Mouse (Mus musculus): ENCODE measurements around the gene Spata13. TPM values are rescaled to one million over a fixed set of nuclear protein-coding genes. Genes with fewer than 3 reads are reported as not detected.

The Spata13 gene
- polyA plus RNA-seq, 1 experiment from 2014 or later, result 79.6 TPM

- Histone ChIP-seq H3K4me3 (no peak overlapping the region), H3K27me3 (no peaks in the 10 kb centered on the region), H3K4me2 (replicated peaks) (no peak overlapping the region), H3K9me3 (no peaks in the 10 kb centered on the region), H3K9ac (replicated peaks) (no peak overlapping the region), H3K27ac (replicated peaks) (peak overlapping the region; percentile 30; the same call in 1 of the 2 replicates), H3K4me1 (peaks cover 4% of the 10 kb centered on the region; the same call in 1 of the 2 replicates), H3K36me3 (peaks cover 29% of the 10 kb centered on the region)
- no peak for ATAC-seq (ENCODE audit: low FRiP score, low read depth)
- WGBS, result 71% methylated on average over 4 of the region's 4 CpGs
Measured at GRCm38 (mm10) chr14:60727130-60727529, 93.3 kb downstream of the Spata13 start.

GRCm38 (mm10) chr14:60732081-60732480 is 98.3 kb downstream of the Spata13 start:
- Histone ChIP-seq H3K27me3 (no peaks in the 10 kb centered on the region), H3K27ac (replicated peaks) (no peak overlapping the region), H3K4me2 (replicated peaks) (no peak overlapping the region), H3K9ac (replicated peaks) (no peak overlapping the region), H3K4me1 (peaks cover 42% of the 10 kb centered on the region), H3K4me3 (no peak overlapping the region), H3K36me3 (peaks cover 25% of the 10 kb centered on the region), H3K9me3 (no peaks in the 10 kb centered on the region)
- ATAC-seq (ENCODE audit: low FRiP score, low read depth), result no peak
- WGBS, result 67% methylated on average over 6 of the region's 6 CpGs

GRCm38 (mm10) chr14:60732787-60733186 is 99.0 kb downstream of the Spata13 start:
- Histone ChIP-seq H3K27ac (replicated peaks) (0 out of 2 replicates have a peak overlapping the region, but pooled peaks have one; percentile 11), H3K4me3 (no peak overlapping the region), H3K4me2 (replicated peaks) (peak overlapping the region; percentile 24), H3K4me1 (peaks cover 49% of the 10 kb centered on the region), H3K9ac (replicated peaks) (no peak overlapping the region), H3K36me3 (peaks cover 25% of the 10 kb centered on the region), H3K9me3 (no peaks in the 10 kb centered on the region), H3K27me3 (no peaks in the 10 kb centered on the region)
- no peak for ATAC-seq (ENCODE audit: low FRiP score, low read depth)
- WGBS, result 13% methylated on average over 16 of the region's 16 CpGs

- H3K9ac ChIP-seq (replicated peaks), result 0 out of 2 replicates have a peak overlapping the region, but pooled peaks have one; percentile 4
- H3K36me3 ChIP-seq, result peaks cover 17% of the 10 kb centered on the region
- H3K4me2 ChIP-seq (replicated peaks), result no peak overlapping the region
- no peak overlapping the region for H3K4me3 ChIP-seq
- WGBS, result 53% methylated on average over 4 of the region's 4 CpGs
- peaks cover 59% of the 10 kb centered on the region for H3K4me1 ChIP-seq
- H3K9me3 ChIP-seq, result no peaks in the 10 kb centered on the region
- no peaks in the 10 kb centered on the region for H3K27me3 ChIP-seq
- H3K27ac ChIP-seq (replicated peaks), result no peak overlapping the region
- no peak for ATAC-seq (ENCODE audit: low FRiP score, low read depth)
Measured at GRCm38 (mm10) chr14:60733706-60734105, 99.9 kb downstream of the Spata13 start.

GRCm38 (mm10) chr14:60735206-60735605 is 101.4 kb downstream of the Spata13 start:
- Histone ChIP-seq H3K36me3 (peaks cover 3% of the 10 kb centered on the region; the same call in 1 of the 2 replicates), H3K9me3 (no peaks in the 10 kb centered on the region), H3K27me3 (no peaks in the 10 kb centered on the region), H3K4me2 (replicated peaks) (no peak overlapping the region), H3K9ac (replicated peaks) (no peak overlapping the region), H3K4me1 (peaks cover 65% of the 10 kb centered on the region), H3K4me3 (no peak overlapping the region), H3K27ac (replicated peaks) (no peak overlapping the region)
- ATAC-seq (ENCODE audit: low FRiP score, low read depth), result no peak
- WGBS, result 66% methylated on average over 5 of the region's 5 CpGs

- 60% methylated on average over 13 of the region's 13 CpGs for WGBS
- no peak for ATAC-seq (ENCODE audit: low FRiP score, low read depth)
- H3K4me2 ChIP-seq (replicated peaks), result no peak overlapping the region
Measured at GRCm38 (mm10) chr14:60735848-60736547, 102.2 kb downstream of the Spata13 start.

GRCm38 (mm10) chr14:60736591-60737192 is 102.9 kb downstream of the Spata13 start:
- peak overlapping the region; percentile 74 for H3K27ac ChIP-seq (replicated peaks)
- no peaks in the 10 kb centered on the region for H3K27me3 ChIP-seq
- H3K4me2 ChIP-seq (replicated peaks), result peak overlapping the region; percentile 34
- H3K9ac ChIP-seq (replicated peaks), result no peak overlapping the region
- no peaks in the 10 kb centered on the region for H3K9me3 ChIP-seq
- peaks cover 78% of the 10 kb centered on the region for H3K4me1 ChIP-seq
- no peak overlapping the region for H3K4me3 ChIP-seq
- peak; percentile 38 for ATAC-seq (ENCODE audit: low FRiP score, low read depth)
- H3K36me3 ChIP-seq, result no peaks in the 10 kb centered on the region
- 4% methylated on average over 4 of the region's 4 CpGs for WGBS

More at GRCm38 (mm10) chr14:60735848-60736547, 102.2 kb downstream of the Spata13 start:
- Histone ChIP-seq H3K9ac (replicated peaks) (no peak overlapping the region), H3K9me3 (no peaks in the 10 kb centered on the region), H3K4me3 (no peak overlapping the region), H3K36me3 (no peaks in the 10 kb centered on the region), H3K27me3 (no peaks in the 10 kb centered on the region), H3K4me1 (peaks cover 71% of the 10 kb centered on the region), H3K27ac (replicated peaks) (peak overlapping the region; percentile 74)

- peaks cover 74% of the 10 kb centered on the region for H3K4me1 ChIP-seq
Measured at GRCm38 (mm10) chr14:60737202-60737611, 103.4 kb downstream of the Spata13 start.

GRCm38 (mm10) chr14:60738434-60738938 is 104.7 kb downstream of the Spata13 start:
- H3K9ac ChIP-seq (replicated peaks), result no peak overlapping the region
- no peak overlapping the region for H3K4me2 ChIP-seq (replicated peaks)
- whole genome bisulfite sequencing, result 63% methylated on average over 10 of the region's 10 CpGs
- H3K4me1 ChIP-seq, result peaks cover 64% of the 10 kb centered on the region
- H3K36me3 ChIP-seq, result 0 out of 2 replicates have a peak, but pooled peaks cover 6% of the 10 kb centered on the region
- no peaks in the 10 kb centered on the region for H3K27me3 ChIP-seq
- H3K9me3 ChIP-seq, result no peaks in the 10 kb centered on the region
- H3K4me3 ChIP-seq, result no peak overlapping the region
- no peak for ATAC-seq (ENCODE audit: low FRiP score, low read depth)
- 0 out of 2 replicates have a peak overlapping the region, but pooled peaks have one; percentile 26 for H3K27ac ChIP-seq (replicated peaks)

More at GRCm38 (mm10) chr14:60737202-60737611, 103.4 kb downstream of the Spata13 start:
- ATAC-seq (ENCODE audit: low FRiP score, low read depth), result no peak; the same call in 1 of the 2 replicates
- Histone ChIP-seq H3K27ac (replicated peaks) (peak overlapping the region; percentile 74), H3K4me3 (no peak overlapping the region), H3K27me3 (no peaks in the 10 kb centered on the region), H3K4me2 (replicated peaks) (peak overlapping the region; percentile 34), H3K36me3 (0 out of 2 replicates have a peak, but pooled peaks cover 5% of the 10 kb centered on the region), H3K9me3 (no peaks in the 10 kb centered on the region), H3K9ac (replicated peaks) (no peak overlapping the region)
- WGBS, result 15% methylated on average over 7 of the region's 7 CpGs

GRCm38 (mm10) chr14:60739155-60739554 is 105.4 kb downstream of the Spata13 start:
- no peaks in the 10 kb centered on the region for H3K9me3 ChIP-seq
- 0 out of 2 replicates have a peak, but pooled peaks cover 6% of the 10 kb centered on the region for H3K36me3 ChIP-seq
- H3K4me1 ChIP-seq, result peaks cover 59% of the 10 kb centered on the region
- H3K27me3 ChIP-seq, result no peaks in the 10 kb centered on the region
- no peak overlapping the region for H3K27ac ChIP-seq (replicated peaks)
- H3K9ac ChIP-seq (replicated peaks), result no peak overlapping the region
- H3K4me3 ChIP-seq, result no peak overlapping the region
- ATAC-seq (ENCODE audit: low FRiP score, low read depth), result no peak
- H3K4me2 ChIP-seq (replicated peaks), result no peak overlapping the region
- WGBS, result 31% methylated on average over 3 of the region's 9 CpGs

- 74% methylated on average over 12 of the region's 12 CpGs for WGBS
- H3K9me3 ChIP-seq, result no peaks in the 10 kb centered on the region
- H3K36me3 ChIP-seq, result 0 out of 2 replicates have a peak, but pooled peaks cover 6% of the 10 kb centered on the region
- no peak overlapping the region for H3K4me3 ChIP-seq
- ATAC-seq (ENCODE audit: low FRiP score, low read depth), result no peak
- no peak overlapping the region for H3K9ac ChIP-seq (replicated peaks)
- H3K4me1 ChIP-seq, result peaks cover 59% of the 10 kb centered on the region
- no peak overlapping the region for H3K27ac ChIP-seq (replicated peaks)
- no peak overlapping the region for H3K4me2 ChIP-seq (replicated peaks)
- H3K27me3 ChIP-seq, result no peaks in the 10 kb centered on the region
Measured at GRCm38 (mm10) chr14:60739616-60740015, 105.8 kb downstream of the Spata13 start.

GRCm38 (mm10) chr14:60740507-60740906 is 106.7 kb downstream of the Spata13 start:
- Histone ChIP-seq H3K9ac (replicated peaks) (no peak overlapping the region), H3K27me3 (no peaks in the 10 kb centered on the region), H3K4me3 (no peak overlapping the region), H3K36me3 (peaks cover 14% of the 10 kb centered on the region), H3K4me2 (replicated peaks) (no peak overlapping the region), H3K9me3 (no peaks in the 10 kb centered on the region), H3K4me1 (peaks cover 52% of the 10 kb centered on the region), H3K27ac (replicated peaks) (no peak overlapping the region)
- no peak for ATAC-seq (ENCODE audit: low FRiP score, low read depth)
- WGBS, result 86% methylated on average over 5 of the region's 5 CpGs

All from midbrain, embryonic 12.5 days (tissue).